Mouse (Mus musculus): ENCODE results near the gene Cela3b.

GRCm38 (mm10) chr4:137457292-137457691 is 27.0 kb upstream of the Cela3b start:
- no peak for TF ChIP-seq CTCF (IDR thresholded peaks at IDR 0.05)
- no peak for TF ChIP-seq EP300 (IDR thresholded peaks at IDR 0.05)
